Mouse (Mus musculus): ENCODE data around the gene Gm28539. TPM values are rescaled to one million over a fixed set of nuclear protein-coding genes. Genes with fewer than 3 reads are reported as not detected.
"Not testable (repeated sequence)": the region's sequence is repeated elsewhere in the genome, so short reads cannot be mapped to it uniquely, and the experiment has no call there.

Gm28539 gene
- polyA plus RNA-seq, 1 experiment from 2014 or later, result not detected

- Histone ChIP-seq H3K27me3 (ENCODE audit: control insufficient read depth, insufficient read depth, low read length) (no peaks in the 10 kb centered on the region), H3K4me2 (ENCODE audit: low read depth) (no peak overlapping the region), H3K36me3 (ENCODE audit: control insufficient read depth, insufficient read depth, low read length) (peaks cover 5% of the 10 kb centered on the region), H3K27ac (ENCODE audit: low read depth, low read length) (no peak overlapping the region), H3K9ac (ENCODE audit: low read length) (no peak overlapping the region), H3K4me3 (ENCODE audit: low read depth, low read length) (no peak overlapping the region), H3K4me1 (ENCODE audit: control insufficient read depth, insufficient read depth, low read length) (no peaks in the 10 kb centered on the region), H3K9me3 (ENCODE audit: control insufficient read depth, low read length) (no peaks in the 10 kb centered on the region)
- ATAC-seq (ENCODE audit: insufficient read depth, low FRiP score, low TSS enrichment), result no peak
- DNase-seq (ENCODE audit: low spot score), result no peak
- 73% methylated on average over 2 of the region's 2 CpGs for WGBS
These were observed 2.9 kb upstream of the Gm28539 start for GRCm38 (mm10) chr16:18833486-18833885.

- Histone ChIP-seq H3K4me2 (ENCODE audit: low read depth) (peak overlapping the region; percentile 63), H3K27me3 (ENCODE audit: control insufficient read depth, insufficient read depth, low read length) (no peaks in the 10 kb centered on the region), H3K27ac (ENCODE audit: low read depth, low read length) (no peak overlapping the region), H3K9ac (ENCODE audit: low read length) (no peak overlapping the region), H3K4me1 (ENCODE audit: control insufficient read depth, insufficient read depth, low read length) (no peaks in the 10 kb centered on the region), H3K36me3 (ENCODE audit: control insufficient read depth, insufficient read depth, low read length) (peaks cover 3% of the 10 kb centered on the region), H3K4me3 (ENCODE audit: low read depth, low read length) (peak overlapping the region; percentile 81), H3K9me3 (ENCODE audit: control insufficient read depth, low read length) (no peaks in the 10 kb centered on the region)
- WGBS, result 22% methylated on average over 3 of the region's 3 CpGs
- ATAC-seq (ENCODE audit: insufficient read depth, low FRiP score, low TSS enrichment) (peak; percentile 25; the same call in 1 of the 2 replicates), DNase-seq (ENCODE audit: low spot score) (no peak)
These were observed 314 bp upstream of the Gm28539 start for GRCm38 (mm10) chr16:18836073-18836467.

- Histone ChIP-seq H3K4me3 (ENCODE audit: low read depth, low read length) (no peak overlapping the region), H3K4me1 (ENCODE audit: control insufficient read depth, insufficient read depth, low read length) (no peaks in the 10 kb centered on the region), H3K4me2 (ENCODE audit: low read depth) (no peak overlapping the region), H3K27me3 (ENCODE audit: control insufficient read depth, insufficient read depth, low read length) (no peaks in the 10 kb centered on the region), H3K36me3 (ENCODE audit: control insufficient read depth, insufficient read depth, low read length) (peaks cover 3% of the 10 kb centered on the region), H3K9me3 (ENCODE audit: control insufficient read depth, low read length) (no peaks in the 10 kb centered on the region), H3K9ac (ENCODE audit: low read length) (no peak overlapping the region), H3K27ac (ENCODE audit: low read depth, low read length) (no peak overlapping the region)
- no peak for DNase-seq (ENCODE audit: low spot score)
- no peak for ATAC-seq (ENCODE audit: insufficient read depth, low FRiP score, low TSS enrichment)
- WGBS, result 93% methylated on average over 4 of the region's 4 CpGs
These were observed 2.0 kb downstream of the Gm28539 start for GRCm38 (mm10) chr16:18838346-18838745.

DNA sequence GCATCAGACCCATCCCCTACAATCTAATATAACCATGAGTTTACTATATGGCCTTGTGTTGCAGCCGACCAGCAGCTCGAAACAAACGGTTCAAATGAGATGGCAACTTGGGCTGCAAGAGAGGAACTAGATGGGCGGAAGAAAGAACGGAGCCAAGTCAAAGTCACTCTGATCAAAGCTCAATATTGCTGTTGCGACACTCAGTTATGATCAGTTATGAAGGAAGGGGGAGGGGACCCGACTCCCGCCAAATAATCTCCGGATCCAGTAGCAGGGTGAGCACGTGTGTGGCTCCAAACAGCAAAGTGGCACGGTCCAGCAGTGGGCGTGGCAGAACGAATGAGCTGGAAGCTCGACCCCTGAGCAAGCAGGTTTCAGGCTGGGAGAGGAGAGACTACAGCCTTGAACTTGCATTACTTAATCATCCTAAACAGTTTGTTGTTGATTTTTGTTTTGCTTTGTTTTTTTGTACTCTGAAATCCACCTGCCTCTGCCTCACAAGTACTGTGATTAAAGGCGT lies 10.0 kb downstream of the Gm28539 start:
- Histone ChIP-seq H3K27me3 (ENCODE audit: control insufficient read depth, insufficient read depth, low read length) (no peaks in the 10 kb centered on the region), H3K9me3 (ENCODE audit: control insufficient read depth, low read length) (no peaks in the 10 kb centered on the region), H3K9ac (ENCODE audit: low read length) (no peak overlapping the region), H3K27ac (ENCODE audit: low read depth, low read length) (no peak overlapping the region), H3K4me2 (ENCODE audit: low read depth) (no peak overlapping the region), H3K4me1 (ENCODE audit: control insufficient read depth, insufficient read depth, low read length) (no peaks in the 10 kb centered on the region), H3K4me3 (ENCODE audit: low read depth, low read length) (no peak overlapping the region), H3K36me3 (ENCODE audit: control insufficient read depth, insufficient read depth, low read length) (no peaks in the 10 kb centered on the region)
- 84% methylated on average over 15 of the region's 15 CpGs for WGBS
- DNase-seq (ENCODE audit: low spot score) (no peak), ATAC-seq (ENCODE audit: insufficient read depth, low FRiP score, low TSS enrichment) (no peak)

DNA sequence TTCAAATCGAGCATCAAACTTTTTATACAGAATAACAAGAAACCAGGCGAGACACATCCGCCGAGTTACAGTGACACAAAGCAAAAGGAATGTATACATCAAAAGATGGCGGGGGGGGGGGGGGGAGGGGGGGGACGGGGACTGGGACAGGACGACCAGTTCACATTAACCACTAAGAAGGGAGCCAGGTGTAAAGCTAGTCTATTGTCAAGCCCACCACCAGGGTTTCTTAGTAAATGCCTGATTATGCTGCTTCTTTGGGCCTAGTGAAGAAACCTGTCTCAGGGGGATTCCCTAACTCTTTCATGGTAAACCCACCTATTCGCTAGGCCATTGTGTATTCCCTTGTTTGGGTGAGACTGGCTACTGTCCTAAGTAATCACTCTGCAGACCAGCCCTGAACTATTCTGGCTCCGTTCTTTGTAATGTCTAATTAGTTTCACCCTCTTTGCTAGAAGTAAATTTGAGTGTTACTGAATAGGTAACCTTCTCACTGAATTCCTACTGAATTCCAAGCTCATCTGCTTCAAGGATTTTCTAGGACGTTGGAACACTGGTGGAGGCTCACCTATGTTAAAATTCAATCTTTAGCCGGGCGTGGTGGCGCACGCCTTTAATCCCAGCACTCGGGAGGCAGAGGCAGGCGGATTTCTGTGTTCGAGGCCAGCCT lies 13.3 kb downstream of the Gm28539 start:
- ATAC-seq (ENCODE audit: insufficient read depth, low FRiP score, low TSS enrichment); H3K4me2 ChIP-seq (ENCODE audit: low read depth); H3K9me3 ChIP-seq (ENCODE audit: control insufficient read depth, low read length); DNase-seq (ENCODE audit: low spot score); H3K4me3 ChIP-seq (ENCODE audit: low read depth, low read length); H3K9ac ChIP-seq (ENCODE audit: low read length); H3K27ac ChIP-seq (ENCODE audit: low read depth, low read length); H3K27me3 ChIP-seq (ENCODE audit: control insufficient read depth, insufficient read depth, low read length); H3K36me3 ChIP-seq (ENCODE audit: control insufficient read depth, insufficient read depth, low read length); H3K4me1 ChIP-seq (ENCODE audit: control insufficient read depth, insufficient read depth, low read length): not testable (repeated sequence)
- WGBS, result 90% methylated on average over 15 of the region's 17 CpGs

DNA sequence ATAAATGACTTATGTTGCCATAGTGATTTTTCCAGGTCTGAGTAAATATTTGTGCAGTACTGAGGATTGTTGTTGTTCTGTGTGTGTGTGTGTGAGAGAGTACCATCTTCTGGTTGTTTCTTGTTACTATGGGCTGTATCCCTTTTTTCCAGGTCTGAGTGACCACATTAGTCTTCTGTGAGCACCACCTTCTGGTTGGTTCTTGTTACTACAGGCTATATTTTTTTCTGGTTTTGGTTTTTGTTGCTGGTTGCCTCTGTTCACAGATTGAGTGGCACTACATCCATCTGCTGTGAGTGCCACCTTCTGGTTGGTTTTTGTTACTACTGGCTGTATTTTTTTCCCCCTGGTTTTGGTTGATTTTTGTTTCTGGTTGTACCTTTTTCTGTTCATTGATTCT lies 22.2 kb downstream of the Gm28539 start:
- Histone ChIP-seq H3K36me3 (ENCODE audit: control insufficient read depth, insufficient read depth, low read length) (no peaks in the 10 kb centered on the region), H3K4me3 (ENCODE audit: low read depth, low read length) (no peak overlapping the region), H3K9ac (ENCODE audit: low read length) (no peak overlapping the region), H3K4me1 (ENCODE audit: control insufficient read depth, insufficient read depth, low read length) (no peaks in the 10 kb centered on the region), H3K4me2 (ENCODE audit: low read depth) (no peak overlapping the region), H3K9me3 (ENCODE audit: control insufficient read depth, low read length) (no peaks in the 10 kb centered on the region), H3K27ac (ENCODE audit: low read depth, low read length) (no peak overlapping the region), H3K27me3 (ENCODE audit: control insufficient read depth, insufficient read depth, low read length) (no peaks in the 10 kb centered on the region)
- DNase-seq (ENCODE audit: low spot score) (peak; percentile 17), ATAC-seq (ENCODE audit: insufficient read depth, low FRiP score, low TSS enrichment) (no peak)

DNA sequence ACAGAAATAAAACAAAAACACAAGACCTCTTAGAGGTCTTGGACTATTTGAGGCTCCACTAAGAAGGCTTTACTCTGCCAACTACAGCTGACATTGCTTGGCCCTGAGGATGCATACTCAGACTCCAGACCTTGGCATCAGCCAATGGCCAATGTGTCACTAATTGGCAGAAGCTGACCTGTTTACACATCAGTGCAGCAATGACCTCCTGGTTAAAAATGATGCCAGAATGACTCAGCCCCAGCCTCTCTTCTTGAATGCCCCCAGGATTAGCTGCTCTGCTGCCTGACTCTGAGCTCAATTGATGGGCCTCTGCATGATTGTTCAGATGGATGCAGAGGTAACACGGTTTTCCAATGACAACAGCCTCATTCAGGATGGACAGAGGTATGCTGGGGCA lies 23.8 kb downstream of the Gm28539 start:
- DNase-seq (ENCODE audit: low spot score), result no peak
- no peaks in the 10 kb centered on the region for H3K27me3 ChIP-seq (ENCODE audit: control insufficient read depth, insufficient read depth, low read length)
- H3K4me2 ChIP-seq (ENCODE audit: low read depth), result no peak overlapping the region
- no peaks in the 10 kb centered on the region for H3K36me3 ChIP-seq (ENCODE audit: control insufficient read depth, insufficient read depth, low read length)
- no peaks in the 10 kb centered on the region for H3K9me3 ChIP-seq (ENCODE audit: control insufficient read depth, low read length)
- H3K27ac ChIP-seq (ENCODE audit: low read depth, low read length), result no peak overlapping the region
- no peak overlapping the region for H3K9ac ChIP-seq (ENCODE audit: low read length)
- no peak overlapping the region for H3K4me3 ChIP-seq (ENCODE audit: low read depth, low read length)
- ATAC-seq (ENCODE audit: insufficient read depth, low FRiP score, low TSS enrichment), result no peak
- no peaks in the 10 kb centered on the region for H3K4me1 ChIP-seq (ENCODE audit: control insufficient read depth, insufficient read depth, low read length)
- 56% methylated on average over 1 of the region's 1 CpGs for WGBS

DNA sequence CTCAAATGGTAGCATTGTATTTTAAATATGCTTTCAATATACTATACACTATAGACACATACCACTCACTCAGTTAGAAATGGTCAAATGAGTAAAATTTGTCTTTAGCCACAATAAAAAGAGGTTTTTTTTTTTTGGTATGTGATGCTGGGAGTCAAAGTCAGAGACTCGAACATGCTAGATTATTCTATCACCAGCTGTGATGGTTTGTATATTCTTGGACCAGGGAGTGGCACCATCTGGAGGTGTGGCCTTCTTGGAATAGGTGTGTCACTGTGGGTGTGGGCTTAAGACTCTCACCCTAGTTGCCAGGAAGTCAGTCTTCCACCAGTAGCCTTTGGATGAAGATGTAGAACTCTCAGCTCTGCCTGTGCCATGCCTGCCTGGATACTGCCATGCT lies 34.1 kb downstream of the Gm28539 start:
- not testable (repeated sequence) for H3K36me3 ChIP-seq (ENCODE audit: control insufficient read depth, insufficient read depth, low read length); H3K4me1 ChIP-seq (ENCODE audit: control insufficient read depth, insufficient read depth, low read length); H3K9ac ChIP-seq (ENCODE audit: low read length); H3K4me2 ChIP-seq (ENCODE audit: low read depth); H3K4me3 ChIP-seq (ENCODE audit: low read depth, low read length); H3K27ac ChIP-seq (ENCODE audit: low read depth, low read length); DNase-seq (ENCODE audit: low spot score); ATAC-seq (ENCODE audit: insufficient read depth, low FRiP score, low TSS enrichment); H3K9me3 ChIP-seq (ENCODE audit: control insufficient read depth, low read length); H3K27me3 ChIP-seq (ENCODE audit: control insufficient read depth, insufficient read depth, low read length)
- WGBS, result 72% methylated on average over 1 of the region's 1 CpGs

GRCm38 (mm10) chr16:18876091-18876441 lies 39.7 kb downstream of the Gm28539 start:
- Histone ChIP-seq H3K4me2 (ENCODE audit: low read depth) (peak overlapping the region; percentile 55), H3K9ac (ENCODE audit: low read length) (peak overlapping the region; percentile 90), H3K27ac (ENCODE audit: low read depth, low read length) (peak overlapping the region; percentile 72), H3K9me3 (ENCODE audit: control insufficient read depth, low read length) (no peaks in the 10 kb centered on the region), H3K4me3 (ENCODE audit: low read depth, low read length) (peak overlapping the region; percentile 95), H3K4me1 (ENCODE audit: control insufficient read depth, insufficient read depth, low read length) (0 out of 2 replicates have a peak, but pooled peaks cover 2% of the 10 kb centered on the region), H3K36me3 (ENCODE audit: control insufficient read depth, insufficient read depth, low read length) (peaks cover 7% of the 10 kb centered on the region), H3K27me3 (ENCODE audit: control insufficient read depth, insufficient read depth, low read length) (no peaks in the 10 kb centered on the region)
- 2% methylated on average over 17 of the region's 17 CpGs for WGBS
- ATAC-seq (ENCODE audit: insufficient read depth, low FRiP score, low TSS enrichment), result 0 out of 2 replicates have a peak, but pooled peaks have one; percentile 1
- no peak for DNase-seq (ENCODE audit: low spot score)

Data from neural tube, embryonic 11.5 days (tissue).